Mouse (Mus musculus): ENCODE results near the gene Ptprr. TPM values are rescaled to one million over a fixed set of nuclear protein-coding genes. Genes with fewer than 3 reads are reported as not detected.
A peak's percentile ranks its signal among the peaks of the same experiment; 100 is the strongest.

Ptprr gene
- polyA plus RNA-seq, 1 experiment from 2014 or later, result 0.45 TPM

DNA sequence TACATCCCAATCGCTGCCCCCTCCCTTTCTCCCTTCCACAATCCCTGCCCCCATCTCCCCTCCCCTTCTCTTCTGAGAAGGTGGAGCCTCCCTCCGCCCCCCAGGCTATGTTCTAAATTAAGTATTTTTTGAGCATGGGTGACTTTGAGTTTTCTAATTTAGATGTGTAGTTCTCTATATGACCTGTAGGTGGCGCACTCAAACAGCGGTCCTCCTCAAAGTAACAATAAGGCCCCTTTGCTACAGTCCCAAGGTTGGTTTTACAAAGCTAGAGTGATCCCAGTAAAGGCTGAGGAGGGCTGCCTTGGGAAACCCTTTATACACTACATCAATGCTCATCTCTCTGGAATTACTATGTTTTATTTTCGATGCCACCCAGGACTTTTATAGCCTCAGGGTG, 181.0 kb downstream of the Ptprr start:
- H3K36me3 ChIP-seq (ENCODE audit: control insufficient read depth, insufficient read depth, low read length), result no peaks in the 10 kb centered on the region
- no peaks in the 10 kb centered on the region for H3K9me3 ChIP-seq (ENCODE audit: control insufficient read depth, low read length)
- no peak overlapping the region for H3K4me3 ChIP-seq (ENCODE audit: low read length)
- 20% methylated on average over 5 of the region's 5 CpGs for WGBS
- no peaks in the 10 kb centered on the region for H3K27me3 ChIP-seq (ENCODE audit: control insufficient read depth, insufficient read depth, low read depth, low read length)
- no peak for ATAC-seq (ENCODE audit: low read depth)
- no peak overlapping the region for H3K4me2 ChIP-seq (ENCODE audit: low read depth, low read length)
- no peak overlapping the region for H3K27ac ChIP-seq (ENCODE audit: low read length)
- no peak overlapping the region for H3K9ac ChIP-seq (ENCODE audit: low read length)
- peaks cover 4% of the 10 kb centered on the region; the same call in 1 of the 2 replicates for H3K4me1 ChIP-seq (replicated peaks; ENCODE audit: control insufficient read depth, insufficient read depth, low read length)

DNA sequence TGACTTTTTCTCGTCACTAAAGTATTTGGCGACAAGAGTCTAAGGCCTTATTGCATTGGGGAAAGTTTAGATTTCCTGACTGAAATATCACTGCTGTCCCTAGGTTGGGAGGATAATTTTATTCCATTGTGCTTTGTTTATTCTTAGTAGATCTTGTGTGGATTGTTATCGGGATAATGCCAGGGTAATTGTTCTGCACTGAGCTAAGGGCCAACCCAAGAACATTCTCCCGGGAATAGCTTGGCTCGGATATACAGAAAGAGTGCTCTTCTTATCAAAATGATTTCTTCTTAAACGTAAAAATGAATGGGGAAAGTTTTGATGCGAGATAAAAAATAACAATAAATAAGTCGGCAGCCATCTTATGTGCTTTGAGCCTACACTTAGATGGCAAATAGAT, 183.5 kb downstream of the Ptprr start:
- Histone ChIP-seq H3K36me3 (ENCODE audit: control insufficient read depth, insufficient read depth, low read length) (no peaks in the 10 kb centered on the region), H3K4me3 (ENCODE audit: low read length) (no peak overlapping the region), H3K4me1 (replicated peaks; ENCODE audit: control insufficient read depth, insufficient read depth, low read length) (peaks cover 6% of the 10 kb centered on the region; the same call in 1 of the 2 replicates), H3K4me2 (ENCODE audit: low read depth, low read length) (no peak overlapping the region), H3K9ac (ENCODE audit: low read length) (no peak overlapping the region), H3K9me3 (ENCODE audit: control insufficient read depth, low read length) (no peaks in the 10 kb centered on the region), H3K27me3 (ENCODE audit: control insufficient read depth, insufficient read depth, low read depth, low read length) (no peaks in the 10 kb centered on the region), H3K27ac (ENCODE audit: low read length) (no peak overlapping the region)
- no peak for ATAC-seq (ENCODE audit: low read depth)
- whole genome bisulfite sequencing, result 71% methylated on average over 8 of the region's 8 CpGs

DNA sequence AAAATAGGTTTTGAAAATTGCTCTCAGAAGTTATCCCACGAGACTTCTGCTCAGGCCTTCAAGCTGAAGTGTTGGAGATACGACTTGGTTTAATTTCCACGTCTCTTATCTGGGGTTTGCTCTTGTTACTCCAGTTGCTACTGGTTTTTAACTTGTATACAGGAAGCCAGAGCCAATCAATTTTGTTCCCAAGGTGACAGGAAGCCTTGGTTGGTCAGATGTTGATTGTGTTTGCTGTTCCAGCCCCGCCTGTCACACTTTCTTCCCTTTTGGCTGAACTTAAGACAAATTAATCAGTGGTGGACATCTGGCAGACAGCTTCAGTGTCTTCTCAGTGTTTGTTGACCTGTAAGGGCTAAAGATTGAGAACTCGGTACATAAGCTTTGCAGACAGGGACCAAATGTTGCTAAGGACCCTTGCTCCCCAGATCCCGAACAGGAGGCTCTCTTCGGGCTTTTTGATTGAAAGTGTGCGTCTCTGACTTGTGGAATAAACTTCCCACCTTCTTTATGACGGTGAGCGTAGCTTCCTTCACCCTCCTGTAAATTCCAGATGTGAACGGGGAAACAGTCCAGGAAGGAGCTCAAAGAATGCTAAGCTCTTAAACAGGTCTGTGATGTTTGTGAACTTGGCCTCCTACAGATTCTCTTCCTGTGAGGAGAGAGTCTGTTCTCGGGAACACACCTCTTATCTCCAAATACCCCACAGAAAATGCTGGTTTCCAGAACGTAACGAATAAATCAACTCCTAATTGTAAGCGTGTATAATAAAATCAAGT, 187.8 kb downstream of the Ptprr start:
- H3K27ac ChIP-seq (ENCODE audit: low read length), result peak overlapping the region; percentile 61
- no peak overlapping the region for H3K4me2 ChIP-seq (ENCODE audit: low read depth, low read length)
- peak; percentile 56 for ATAC-seq (ENCODE audit: low read depth)
- H3K9me3 ChIP-seq (ENCODE audit: control insufficient read depth, low read length), result no peaks in the 10 kb centered on the region
- 0 out of 2 replicates have a peak, but pooled peaks cover 5% of the 10 kb centered on the region for H3K4me1 ChIP-seq (replicated peaks; ENCODE audit: control insufficient read depth, insufficient read depth, low read length)
- no peaks in the 10 kb centered on the region for H3K27me3 ChIP-seq (ENCODE audit: control insufficient read depth, insufficient read depth, low read depth, low read length)
- no peak overlapping the region for H3K4me3 ChIP-seq (ENCODE audit: low read length)
- 25% methylated on average over 15 of the region's 15 CpGs for WGBS
- H3K36me3 ChIP-seq (ENCODE audit: control insufficient read depth, insufficient read depth, low read length), result no peaks in the 10 kb centered on the region
- H3K9ac ChIP-seq (ENCODE audit: low read length), result no peak overlapping the region

DNA sequence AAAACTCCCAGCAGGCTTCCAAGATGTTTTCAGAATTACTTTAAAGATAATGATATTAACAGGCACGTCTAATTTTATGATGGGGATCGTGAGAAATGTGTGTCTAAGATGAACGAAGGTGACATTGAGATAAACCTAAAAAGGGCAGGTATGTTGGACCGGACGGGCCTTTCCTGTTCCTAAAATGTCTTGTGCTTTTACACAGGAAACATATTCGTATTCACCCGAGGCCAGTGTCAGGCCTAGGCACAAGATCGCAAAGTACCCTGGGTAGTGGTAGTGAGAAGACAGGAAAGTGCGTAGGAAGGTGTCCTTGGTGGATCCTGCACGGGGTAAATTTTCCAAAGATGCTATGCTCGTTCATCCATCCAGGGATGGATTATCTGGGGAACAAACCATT, 188.4 kb downstream of the Ptprr start:
- H3K4me1 ChIP-seq (replicated peaks; ENCODE audit: control insufficient read depth, insufficient read depth, low read length), result 0 out of 2 replicates have a peak, but pooled peaks cover 5% of the 10 kb centered on the region
- no peak overlapping the region for H3K4me2 ChIP-seq (ENCODE audit: low read depth, low read length)
- 61% methylated on average over 11 of the region's 11 CpGs for WGBS
- H3K9ac ChIP-seq (ENCODE audit: low read length), result no peak overlapping the region
- 0 out of 2 replicates have a peak overlapping the region, but pooled peaks have one; percentile 6 for H3K27ac ChIP-seq (ENCODE audit: low read length)
- no peaks in the 10 kb centered on the region for H3K9me3 ChIP-seq (ENCODE audit: control insufficient read depth, low read length)
- no peak for ATAC-seq (ENCODE audit: low read depth)
- H3K4me3 ChIP-seq (ENCODE audit: low read length), result no peak overlapping the region
- no peaks in the 10 kb centered on the region for H3K27me3 ChIP-seq (ENCODE audit: control insufficient read depth, insufficient read depth, low read depth, low read length)
- H3K36me3 ChIP-seq (ENCODE audit: control insufficient read depth, insufficient read depth, low read length), result no peaks in the 10 kb centered on the region

DNA sequence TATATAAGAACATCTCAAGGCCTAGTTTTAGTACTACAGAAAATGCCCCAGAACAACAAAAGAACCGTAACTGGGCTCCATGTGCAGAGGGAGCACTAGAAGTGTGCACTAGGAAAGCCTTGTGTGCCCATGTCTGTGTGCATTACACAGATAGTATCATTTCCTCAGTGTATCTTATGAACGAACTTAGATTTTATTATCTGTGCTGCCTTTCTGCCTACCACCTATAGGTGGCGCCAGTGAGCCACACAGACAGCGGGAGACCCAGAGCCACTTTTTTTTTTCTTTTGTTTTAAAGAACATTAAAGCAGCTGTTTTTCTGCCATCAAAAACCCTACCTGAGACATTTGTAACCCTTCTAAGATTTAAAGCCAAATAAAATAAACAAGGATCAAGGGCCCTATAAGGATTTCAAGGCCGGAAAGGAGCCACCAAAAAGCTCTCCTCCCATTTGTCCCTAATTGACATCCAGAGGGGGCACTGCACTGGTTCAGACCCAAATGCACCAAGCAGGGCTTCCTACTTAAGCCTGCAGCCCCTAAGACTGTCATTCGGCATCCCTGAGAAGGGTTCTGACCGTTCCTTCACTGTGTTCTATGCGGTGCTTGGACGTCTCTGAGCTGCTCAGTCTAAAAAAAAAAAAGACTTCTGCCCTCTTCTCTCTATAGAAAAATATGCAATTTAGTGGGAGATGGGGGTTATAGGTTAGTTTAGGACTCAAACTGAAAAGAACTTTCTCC, 190.1 kb downstream of the Ptprr start:
- Histone ChIP-seq H3K36me3 (ENCODE audit: control insufficient read depth, insufficient read depth, low read length) (no peaks in the 10 kb centered on the region), H3K4me3 (ENCODE audit: low read length) (no peak overlapping the region), H3K27me3 (ENCODE audit: control insufficient read depth, insufficient read depth, low read depth, low read length) (no peaks in the 10 kb centered on the region), H3K9me3 (ENCODE audit: control insufficient read depth, low read length) (no peaks in the 10 kb centered on the region), H3K4me2 (ENCODE audit: low read depth, low read length) (0 out of 2 replicates have a peak overlapping the region, but pooled peaks have one; percentile 15), H3K4me1 (replicated peaks; ENCODE audit: control insufficient read depth, insufficient read depth, low read length) (0 out of 2 replicates have a peak, but pooled peaks cover 5% of the 10 kb centered on the region), H3K27ac (ENCODE audit: low read length) (peak overlapping the region; percentile 59), H3K9ac (ENCODE audit: low read length) (no peak overlapping the region)
- peak; percentile 59 for ATAC-seq (ENCODE audit: low read depth)
- 18% methylated on average over 9 of the region's 9 CpGs for WGBS

DNA sequence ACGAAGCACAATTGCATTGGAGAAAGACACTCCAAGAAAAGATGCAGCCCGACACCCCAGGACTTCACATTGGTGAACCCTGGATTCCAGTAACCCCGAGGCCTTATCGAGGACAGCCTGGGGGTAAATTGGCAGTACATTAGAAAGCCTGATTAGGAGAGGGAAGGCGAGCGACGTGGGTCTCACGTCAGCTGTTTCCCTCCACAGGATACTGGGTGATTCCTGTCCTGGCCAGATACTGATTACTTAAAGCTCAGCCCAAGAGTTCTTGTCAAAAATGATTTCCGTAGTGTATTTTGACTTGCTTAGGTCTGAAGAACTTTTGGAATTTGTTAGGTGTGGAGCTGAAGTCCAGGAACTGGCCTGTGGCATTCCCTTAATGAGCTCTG, 190.7 kb downstream of the Ptprr start:
- H3K27me3 ChIP-seq (ENCODE audit: control insufficient read depth, insufficient read depth, low read depth, low read length), result no peaks in the 10 kb centered on the region
- no peaks in the 10 kb centered on the region for H3K36me3 ChIP-seq (ENCODE audit: control insufficient read depth, insufficient read depth, low read length)
- H3K27ac ChIP-seq (ENCODE audit: low read length), result peak overlapping the region; percentile 59
- 32% methylated on average over 9 of the region's 9 CpGs for WGBS
- no peaks in the 10 kb centered on the region for H3K9me3 ChIP-seq (ENCODE audit: control insufficient read depth, low read length)
- H3K4me2 ChIP-seq (ENCODE audit: low read depth, low read length), result no peak overlapping the region
- H3K4me1 ChIP-seq (replicated peaks; ENCODE audit: control insufficient read depth, insufficient read depth, low read length), result 0 out of 2 replicates have a peak, but pooled peaks cover 5% of the 10 kb centered on the region
- peak; percentile 31; the same call in 1 of the 2 replicates for ATAC-seq (ENCODE audit: low read depth)
- no peak overlapping the region for H3K9ac ChIP-seq (ENCODE audit: low read length)
- H3K4me3 ChIP-seq (ENCODE audit: low read length), result no peak overlapping the region

DNA sequence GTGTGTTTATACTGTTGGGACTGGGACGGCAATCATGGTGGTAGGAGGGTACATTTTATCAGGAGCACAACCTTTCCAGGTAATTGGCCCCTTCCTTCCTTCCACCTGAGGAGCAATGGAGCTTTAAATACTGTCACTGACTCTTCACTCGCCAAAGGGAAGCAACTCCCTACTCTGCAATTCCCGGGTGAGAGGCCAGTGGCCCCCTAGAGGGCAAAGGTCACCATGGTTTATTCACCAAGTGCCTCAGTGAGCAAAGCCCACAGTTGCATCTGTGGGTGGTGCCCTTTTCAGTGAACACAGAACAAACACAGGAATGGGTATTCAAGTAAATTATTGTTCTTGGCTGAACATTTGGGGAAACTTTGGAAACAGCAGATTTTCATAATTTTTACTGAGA, 194.1 kb downstream of the Ptprr start:
- H3K4me1 ChIP-seq (replicated peaks; ENCODE audit: control insufficient read depth, insufficient read depth, low read length), result 0 out of 2 replicates have a peak, but pooled peaks cover 2% of the 10 kb centered on the region
- 5% methylated on average over 3 of the region's 3 CpGs for WGBS
- H3K27me3 ChIP-seq (ENCODE audit: control insufficient read depth, insufficient read depth, low read depth, low read length), result no peaks in the 10 kb centered on the region
- H3K36me3 ChIP-seq (ENCODE audit: control insufficient read depth, insufficient read depth, low read length), result no peaks in the 10 kb centered on the region
- ATAC-seq (ENCODE audit: low read depth), result no peak
- no peak overlapping the region for H3K4me2 ChIP-seq (ENCODE audit: low read depth, low read length)
- no peaks in the 10 kb centered on the region for H3K9me3 ChIP-seq (ENCODE audit: control insufficient read depth, low read length)
- H3K4me3 ChIP-seq (ENCODE audit: low read length), result no peak overlapping the region
- H3K9ac ChIP-seq (ENCODE audit: low read length), result no peak overlapping the region
- H3K27ac ChIP-seq (ENCODE audit: low read length), result no peak overlapping the region

DNA sequence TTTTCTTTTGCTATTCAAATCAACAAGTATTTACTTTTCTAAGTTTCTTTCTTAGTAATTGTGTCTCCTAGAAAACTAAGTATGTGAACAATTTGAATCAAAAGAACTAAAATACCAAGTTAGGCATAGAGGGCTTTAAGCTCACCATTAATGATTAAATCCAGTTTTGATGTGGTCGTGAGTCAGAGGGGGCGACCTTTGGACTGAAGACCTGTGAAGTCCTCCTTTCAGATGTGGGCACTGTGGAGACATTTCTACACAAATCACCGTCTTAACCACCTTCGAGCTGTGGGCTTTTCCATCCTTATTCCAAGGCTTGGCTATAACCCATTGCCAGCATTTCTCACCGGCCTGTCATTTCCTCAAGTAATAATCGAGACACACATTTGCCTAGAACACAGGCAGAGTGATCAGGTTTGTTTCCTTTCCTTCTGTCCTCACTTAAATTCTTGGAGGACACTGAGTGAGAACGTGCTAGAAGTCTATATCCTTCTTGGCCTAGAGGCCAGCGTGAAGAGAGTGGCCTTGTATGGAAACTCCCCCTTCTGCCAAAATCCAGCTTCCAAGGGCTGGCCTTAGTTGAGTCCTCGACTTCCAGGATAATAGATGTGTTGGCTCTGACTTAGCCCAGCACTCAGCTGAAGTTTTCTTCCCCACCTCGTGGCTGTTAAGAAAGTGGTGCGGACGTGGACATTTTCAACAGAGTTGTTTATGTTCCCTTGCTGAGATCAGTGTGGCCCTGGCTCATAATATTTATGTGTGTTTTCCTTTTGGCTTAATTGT, 202.5 kb downstream of the Ptprr start:
- Histone ChIP-seq H3K4me2 (ENCODE audit: low read depth, low read length) (no peak overlapping the region), H3K9me3 (ENCODE audit: control insufficient read depth, low read length) (no peaks in the 10 kb centered on the region), H3K9ac (ENCODE audit: low read length) (no peak overlapping the region), H3K27me3 (ENCODE audit: control insufficient read depth, insufficient read depth, low read depth, low read length) (no peaks in the 10 kb centered on the region), H3K27ac (ENCODE audit: low read length) (peak overlapping the region; percentile 71), H3K4me3 (ENCODE audit: low read length) (no peak overlapping the region), H3K36me3 (ENCODE audit: control insufficient read depth, insufficient read depth, low read length) (no peaks in the 10 kb centered on the region), H3K4me1 (replicated peaks; ENCODE audit: control insufficient read depth, insufficient read depth, low read length) (0 out of 2 replicates have a peak, but pooled peaks cover 3% of the 10 kb centered on the region)
- ATAC-seq (ENCODE audit: low read depth), result peak; percentile 90
- WGBS, result 56% methylated on average over 12 of the region's 12 CpGs

DNA sequence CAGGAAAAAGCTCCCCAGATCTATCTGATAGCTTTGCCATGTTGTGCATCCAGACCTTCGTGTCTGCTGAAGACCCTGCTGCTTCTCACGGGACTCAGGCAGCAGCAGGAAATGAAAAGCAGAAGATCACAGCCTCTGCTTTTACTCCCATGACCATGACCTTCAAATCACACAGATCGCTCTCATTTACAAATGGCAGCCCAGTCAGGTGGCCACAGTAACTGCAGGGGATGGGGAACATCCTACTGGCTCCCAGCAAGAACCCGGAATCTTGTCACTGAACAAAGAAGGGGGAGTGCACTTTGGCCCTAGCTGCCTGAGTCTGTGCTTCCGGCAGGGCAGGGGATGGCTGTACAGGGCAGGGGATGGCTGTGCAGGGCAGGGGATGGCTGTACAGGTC, 217.3 kb downstream of the Ptprr start:
- H3K27me3 ChIP-seq (ENCODE audit: control insufficient read depth, insufficient read depth, low read depth, low read length), result no peaks in the 10 kb centered on the region
- no peak overlapping the region for H3K4me2 ChIP-seq (ENCODE audit: low read depth, low read length)
- no peaks in the 10 kb centered on the region for H3K36me3 ChIP-seq (ENCODE audit: control insufficient read depth, insufficient read depth, low read length)
- ATAC-seq (ENCODE audit: low read depth), result no peak
- H3K27ac ChIP-seq (ENCODE audit: low read length), result no peak overlapping the region
- no peaks in the 10 kb centered on the region for H3K4me1 ChIP-seq (replicated peaks; ENCODE audit: control insufficient read depth, insufficient read depth, low read length)
- no peaks in the 10 kb centered on the region for H3K9me3 ChIP-seq (ENCODE audit: control insufficient read depth, low read length)
- no peak overlapping the region for H3K4me3 ChIP-seq (ENCODE audit: low read length)
- H3K9ac ChIP-seq (ENCODE audit: low read length), result no peak overlapping the region
- WGBS, result 58% methylated on average over 5 of the region's 5 CpGs

Measured in lung, embryonic 16.5 days (tissue).